Mouse (Mus musculus): ENCODE results near the gene Scn8a. TPM values are rescaled to one million over a fixed set of nuclear protein-coding genes. Genes with fewer than 3 reads are reported as not detected.
"Not testable (repeated sequence)": the region's sequence is repeated elsewhere in the genome, so short reads cannot be mapped to it uniquely, and the experiment has no call there.

Gene Scn8a
- 103 and 107 TPM in 2 replicates for polyA plus RNA-seq (2012; rRNA removed)

DNA sequence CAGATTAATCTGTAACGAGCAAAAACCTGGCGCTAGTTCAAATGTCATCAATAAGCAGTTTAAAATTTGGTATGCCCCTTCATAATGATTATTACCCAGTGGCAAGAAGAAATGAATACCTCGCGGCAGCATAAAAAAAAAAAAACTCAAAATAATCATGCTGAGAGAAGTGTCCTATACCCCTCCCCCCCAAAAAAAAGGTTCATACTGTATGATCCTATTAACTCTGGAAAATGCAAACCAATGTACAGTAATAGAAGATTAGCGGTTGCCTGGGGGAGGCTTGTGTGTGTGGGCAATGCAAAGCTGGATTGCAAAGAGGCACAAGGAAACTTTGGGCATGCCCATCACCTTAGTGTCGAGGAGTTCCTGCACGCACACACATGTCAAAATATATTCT, at the start of gene Scn8a:
Gene Scn8a (plus strand): TSS at position 301 of the 400 bp plus-strand sequence.
- peak within 1 kb of the TSS; percentile 91 for H3K27ac ChIP-seq (ENCODE audit: insufficient read depth, low read length)
- no peaks in the 10 kb centered on the region; the same call in 1 of the 2 replicates for H3K4me1 ChIP-seq (ENCODE audit: control insufficient read depth, insufficient read depth, low read length)
- H3K27me3 ChIP-seq (ENCODE audit: control insufficient read depth, insufficient read depth, low read length) = no peaks in the 10 kb centered on the region
- WGBS = 41% methylated on average over 7 of the region's 7 CpGs
- no peak for DNase-seq
- H3K4me3 ChIP-seq (replicated peaks; ENCODE audit: insufficient read depth, low read depth, low read length) = peak within 1 kb of the TSS; percentile 98
- no peak for TF ChIP-seq POLR2A (IDR thresholded peaks at IDR 0.05; ENCODE audit: borderline replicate concordance, insufficient read depth, low read length)
- no peak for TF ChIP-seq CTCF (IDR thresholded peaks at IDR 0.05; ENCODE audit: borderline replicate concordance, insufficient read depth, low read depth, low read length)

DNA sequence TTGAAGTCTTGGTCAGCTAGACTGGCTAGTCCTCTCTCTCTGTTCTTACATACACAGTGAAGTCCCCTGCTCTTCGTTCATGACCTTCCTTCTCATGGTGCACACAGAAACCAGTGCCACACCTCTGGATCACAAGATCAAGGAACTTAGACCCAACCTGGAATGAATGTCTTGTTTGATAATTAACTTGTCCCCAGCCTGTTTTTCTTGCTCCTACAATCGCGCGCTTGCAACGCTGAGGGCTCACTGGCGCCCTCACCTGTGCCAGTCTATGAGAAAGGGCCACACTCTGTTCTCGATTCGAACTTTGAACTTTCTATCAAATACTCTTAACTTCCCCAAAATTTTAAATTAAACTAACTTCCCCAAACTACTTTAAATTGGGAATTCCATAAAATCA, 47.8 kb upstream of the Scn8a start:
- no peaks in the 10 kb centered on the region for H3K27me3 ChIP-seq (ENCODE audit: control insufficient read depth, insufficient read depth, low read length)
- no peaks in the 10 kb centered on the region for H3K4me1 ChIP-seq (ENCODE audit: control insufficient read depth, insufficient read depth, low read length)
- TF ChIP-seq POLR2A (IDR thresholded peaks at IDR 0.05; ENCODE audit: borderline replicate concordance, insufficient read depth, low read length) (no peak), CTCF (IDR thresholded peaks at IDR 0.05; ENCODE audit: borderline replicate concordance, insufficient read depth, low read depth, low read length) (0 out of 2 replicates have a peak, but pooled peaks have one; percentile 14)
- no peak overlapping the region for H3K4me3 ChIP-seq (replicated peaks; ENCODE audit: insufficient read depth, low read depth, low read length)
- no peak overlapping the region for H3K27ac ChIP-seq (ENCODE audit: insufficient read depth, low read length)
- 65% methylated on average over 8 of the region's 8 CpGs for WGBS
- no peak for DNase-seq

DNA sequence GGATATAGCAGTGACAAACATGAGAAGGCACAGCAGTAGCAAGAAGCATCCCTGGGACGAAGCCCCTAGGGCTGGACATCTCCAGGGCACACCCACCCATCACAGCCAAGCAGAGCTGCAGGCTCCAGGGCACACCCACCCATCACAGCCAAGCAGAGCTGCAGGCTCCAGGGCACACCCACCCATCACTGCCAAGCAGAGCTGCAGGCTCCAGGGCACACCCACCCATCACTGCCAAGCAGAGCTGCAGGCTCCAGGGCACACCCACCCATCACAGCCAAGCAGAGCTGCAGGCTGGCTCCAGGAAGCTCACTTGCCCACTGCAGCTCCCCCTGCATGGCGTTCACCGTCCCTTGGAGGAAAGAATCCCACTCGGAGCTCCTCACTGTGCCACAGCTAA, 47.3 kb upstream of the Scn8a start:
- not testable (repeated sequence) for H3K27me3 ChIP-seq (ENCODE audit: control insufficient read depth, insufficient read depth, low read length); H3K27ac ChIP-seq (ENCODE audit: insufficient read depth, low read length); H3K4me3 ChIP-seq (replicated peaks; ENCODE audit: insufficient read depth, low read depth, low read length); DNase-seq; H3K4me1 ChIP-seq (ENCODE audit: control insufficient read depth, insufficient read depth, low read length)
- 24% methylated on average over 4 of the region's 4 CpGs for WGBS

DNA sequence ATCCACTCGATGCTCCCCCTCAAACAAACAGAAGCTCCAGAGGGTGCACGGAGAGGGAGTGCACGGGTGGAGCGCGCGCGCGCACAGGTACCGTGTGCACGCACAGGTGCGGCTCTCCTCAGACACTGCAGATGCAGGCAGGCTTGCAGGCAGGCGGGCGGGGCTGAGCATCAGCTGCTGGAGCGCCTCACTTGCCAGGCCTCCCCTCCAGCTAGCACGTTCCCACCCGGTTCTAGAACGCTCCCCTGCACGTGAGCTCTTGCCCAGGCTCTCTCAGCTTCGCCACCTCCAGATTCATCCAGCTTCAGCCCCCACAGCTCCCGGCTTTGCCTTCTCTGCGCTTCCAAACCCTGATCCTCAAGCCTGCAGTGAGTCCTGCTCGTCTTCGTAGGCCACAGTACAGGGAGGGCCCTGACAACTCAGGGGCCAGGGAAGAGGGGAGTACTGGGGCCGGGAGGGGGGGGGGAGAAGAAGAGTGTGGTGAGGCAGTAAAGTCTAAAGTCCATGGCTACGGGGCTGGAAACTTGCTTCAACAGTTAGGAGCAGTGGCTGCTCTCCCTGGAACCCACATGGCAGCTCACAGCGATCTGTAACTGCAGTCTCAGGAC, 44.3 kb upstream of the Scn8a start:
- Histone ChIP-seq H3K27ac (ENCODE audit: insufficient read depth, low read length) (no peak overlapping the region), H3K4me3 (replicated peaks; ENCODE audit: insufficient read depth, low read depth, low read length) (peak overlapping the region; percentile 0), H3K27me3 (ENCODE audit: control insufficient read depth, insufficient read depth, low read length) (no peaks in the 10 kb centered on the region), H3K4me1 (ENCODE audit: control insufficient read depth, insufficient read depth, low read length) (no peaks in the 10 kb centered on the region)
- DNase-seq = peak in 1 of 2 experiments; percentile 18
- 12% methylated on average over 26 of the region's 26 CpGs for WGBS
- TF ChIP-seq CTCF (IDR thresholded peaks at IDR 0.05; ENCODE audit: borderline replicate concordance, insufficient read depth, low read depth, low read length) (no peak), POLR2A (IDR thresholded peaks at IDR 0.05; ENCODE audit: borderline replicate concordance, insufficient read depth, low read length) (no peak)

DNA sequence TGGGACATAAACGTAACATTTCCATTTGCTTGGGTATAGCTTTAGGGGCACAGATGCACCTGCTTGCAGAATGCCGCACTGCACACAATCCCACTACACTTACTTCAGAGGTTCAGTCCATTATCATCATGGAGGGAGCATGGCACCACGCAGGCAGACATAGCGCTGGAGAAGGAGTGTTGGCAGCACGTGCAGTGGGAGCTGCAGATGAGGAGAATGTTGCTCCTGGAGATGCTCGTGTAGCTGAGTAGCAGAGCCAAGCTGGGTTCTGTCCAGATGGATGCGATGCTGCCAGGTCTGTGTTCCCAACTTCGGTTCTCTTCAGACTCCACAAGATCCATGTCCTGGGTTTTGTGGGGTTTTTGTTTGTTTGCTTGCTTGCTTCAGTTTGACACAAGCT, 43.6 kb upstream of the Scn8a start:
- Histone ChIP-seq H3K27me3 (ENCODE audit: control insufficient read depth, insufficient read depth, low read length) (no peaks in the 10 kb centered on the region), H3K27ac (ENCODE audit: insufficient read depth, low read length) (no peak overlapping the region), H3K4me1 (ENCODE audit: control insufficient read depth, insufficient read depth, low read length) (no peaks in the 10 kb centered on the region), H3K4me3 (replicated peaks; ENCODE audit: insufficient read depth, low read depth, low read length) (no peak overlapping the region)
- no peak for TF ChIP-seq CTCF (IDR thresholded peaks at IDR 0.05; ENCODE audit: borderline replicate concordance, insufficient read depth, low read depth, low read length)
- TF ChIP-seq POLR2A (IDR thresholded peaks at IDR 0.05; ENCODE audit: borderline replicate concordance, insufficient read depth, low read length) = no peak
- 52% methylated on average over 8 of the region's 8 CpGs for WGBS
- no peak for DNase-seq

DNA sequence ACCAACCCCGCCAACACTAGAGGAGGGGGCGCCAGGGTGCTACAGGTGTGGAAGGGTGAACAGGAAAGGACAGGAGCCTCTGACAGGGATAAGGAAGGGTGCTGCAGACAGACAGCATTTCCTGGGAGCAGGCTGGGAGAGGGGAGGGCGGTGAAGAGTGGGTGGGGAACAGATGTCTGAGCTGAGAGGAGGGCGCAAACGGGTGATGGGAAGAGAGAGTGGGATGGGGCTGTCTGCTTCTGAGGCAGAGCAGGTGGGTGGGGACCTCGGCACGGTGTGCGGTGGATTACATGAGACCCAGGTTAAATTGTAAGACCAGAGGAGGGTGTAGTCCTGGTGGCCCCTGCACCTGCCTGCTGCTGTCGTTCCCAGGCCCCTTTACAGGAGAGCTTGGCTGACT, 39.9 kb upstream of the Scn8a start:
- Histone ChIP-seq H3K27me3 (ENCODE audit: control insufficient read depth, insufficient read depth, low read length) (no peaks in the 10 kb centered on the region), H3K4me1 (ENCODE audit: control insufficient read depth, insufficient read depth, low read length) (no peaks in the 10 kb centered on the region), H3K27ac (ENCODE audit: insufficient read depth, low read length) (no peak overlapping the region), H3K4me3 (replicated peaks; ENCODE audit: insufficient read depth, low read depth, low read length) (no peak overlapping the region)
- TF ChIP-seq CTCF (IDR thresholded peaks at IDR 0.05; ENCODE audit: borderline replicate concordance, insufficient read depth, low read depth, low read length) (no peak), POLR2A (IDR thresholded peaks at IDR 0.05; ENCODE audit: borderline replicate concordance, insufficient read depth, low read length) (no peak)
- 78% methylated on average over 9 of the region's 9 CpGs for WGBS
- no peak for DNase-seq

DNA sequence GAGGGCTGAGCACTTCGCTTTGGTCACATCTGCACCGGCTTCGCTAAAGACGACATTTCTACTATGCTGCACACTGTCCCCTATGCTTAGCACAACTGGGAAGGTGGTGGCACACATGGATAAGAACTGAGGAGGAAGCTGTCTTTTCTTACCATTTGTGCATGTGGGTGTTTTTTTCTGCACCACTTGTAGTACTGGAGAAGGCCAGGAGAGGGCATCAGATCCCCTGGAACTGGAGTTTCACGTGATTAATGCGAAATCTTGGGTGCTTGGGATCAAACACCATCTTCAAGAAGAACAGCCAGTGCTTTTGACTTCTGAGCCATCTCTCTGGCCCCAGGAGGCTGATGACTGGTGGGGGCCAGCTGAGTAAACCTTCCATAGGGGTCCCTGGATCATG, 39.0 kb upstream of the Scn8a start:
- TF ChIP-seq CTCF (IDR thresholded peaks at IDR 0.05; ENCODE audit: borderline replicate concordance, insufficient read depth, low read depth, low read length) = peak; percentile 26; the same call in 1 of the 2 replicates
- no peak for TF ChIP-seq POLR2A (IDR thresholded peaks at IDR 0.05; ENCODE audit: borderline replicate concordance, insufficient read depth, low read length)
- H3K27ac ChIP-seq (ENCODE audit: insufficient read depth, low read length) = no peak overlapping the region
- no peak overlapping the region for H3K4me3 ChIP-seq (replicated peaks; ENCODE audit: insufficient read depth, low read depth, low read length)
- WGBS = 62% methylated on average over 6 of the region's 6 CpGs
- no peak for DNase-seq
- no peaks in the 10 kb centered on the region for H3K27me3 ChIP-seq (ENCODE audit: control insufficient read depth, insufficient read depth, low read length)
- H3K4me1 ChIP-seq (ENCODE audit: control insufficient read depth, insufficient read depth, low read length) = no peaks in the 10 kb centered on the region

DNA sequence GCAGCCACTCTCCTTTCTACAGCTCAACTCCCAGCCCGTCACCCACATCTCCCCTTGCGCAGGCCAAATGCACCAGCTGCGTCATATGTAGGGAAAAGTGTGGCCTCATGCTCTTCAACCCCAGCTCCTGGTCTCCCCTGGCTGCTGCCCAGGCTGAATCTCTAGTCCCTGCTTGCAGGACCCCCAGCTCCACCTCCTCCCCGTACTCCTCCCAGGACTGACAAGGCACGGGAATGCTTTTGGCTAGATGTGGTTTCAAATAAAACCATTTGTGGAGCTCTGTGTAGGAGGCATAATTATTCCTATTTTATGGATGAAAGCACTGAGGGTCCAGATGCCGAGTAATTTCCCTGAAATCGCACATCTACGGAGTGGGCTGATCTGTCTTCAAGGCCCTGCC, 37.5 kb upstream of the Scn8a start:
- 76% methylated on average over 8 of the region's 8 CpGs for WGBS
- H3K27me3 ChIP-seq (ENCODE audit: control insufficient read depth, insufficient read depth, low read length) = no peaks in the 10 kb centered on the region
- H3K4me3 ChIP-seq (replicated peaks; ENCODE audit: insufficient read depth, low read depth, low read length) = no peak overlapping the region
- no peak for TF ChIP-seq POLR2A (IDR thresholded peaks at IDR 0.05; ENCODE audit: borderline replicate concordance, insufficient read depth, low read length)
- TF ChIP-seq CTCF (IDR thresholded peaks at IDR 0.05; ENCODE audit: borderline replicate concordance, insufficient read depth, low read depth, low read length) = no peak
- no peak for DNase-seq
- H3K27ac ChIP-seq (ENCODE audit: insufficient read depth, low read length) = no peak overlapping the region
- H3K4me1 ChIP-seq (ENCODE audit: control insufficient read depth, insufficient read depth, low read length) = no peaks in the 10 kb centered on the region

Data from cerebellum, adult 2 months (tissue).